Mouse (Mus musculus) CD4-positive, CD25-positive, alpha-beta regulatory T cell (primary cell): Measurements from ENCODE around the gene Galntl6. TPM values are rescaled to one million over a fixed set of nuclear protein-coding genes. Genes with fewer than 3 reads are reported as not detected.

Source experiments
- polyA plus RNA-seq: library from polyadenylated mRNA; unstranded; fragments of 100-300 nt; shearing (Covaris generic); gene quantifications from one replicate; pipeline ENCODE4 v1.2.1, GENCODE M21; 2017

Gene Galntl6
- 0.04 TPM for polyA plus RNA-seq

DNA sequence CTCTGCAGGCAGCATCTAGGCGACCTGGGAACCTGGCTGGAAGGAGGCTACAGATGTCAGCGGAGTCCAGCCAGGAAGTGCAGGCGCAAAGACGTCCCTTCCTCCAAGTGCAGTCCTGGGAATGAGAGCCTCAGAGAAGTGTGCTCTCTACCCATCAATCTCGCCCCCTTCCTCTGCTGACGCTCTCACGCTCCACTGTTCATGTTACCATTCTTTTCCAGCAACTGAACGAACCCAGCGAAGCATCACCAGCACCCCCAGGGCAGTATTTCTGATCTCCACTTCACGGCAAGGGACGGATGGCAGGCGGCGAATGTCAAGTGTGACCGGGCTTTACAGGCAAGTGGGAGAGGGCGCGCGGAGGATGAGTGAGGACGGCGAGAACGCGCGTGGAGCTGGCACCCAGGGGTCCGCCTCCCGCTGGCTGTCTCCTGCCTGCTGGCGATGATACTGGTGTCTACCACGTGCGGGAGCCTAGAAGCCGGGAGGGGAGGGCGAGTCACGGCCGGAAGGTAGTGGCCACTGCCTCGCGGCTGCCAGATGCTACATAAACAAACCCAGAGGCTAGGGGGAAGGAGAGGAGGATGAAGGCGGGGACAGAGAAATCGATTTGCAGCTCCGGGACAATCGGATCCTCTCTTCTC is at the start of gene Galntl6:
TSS of gene Galntl6 (minus strand) at position 445 of the 644 bp plus-strand sequence.

DNA sequence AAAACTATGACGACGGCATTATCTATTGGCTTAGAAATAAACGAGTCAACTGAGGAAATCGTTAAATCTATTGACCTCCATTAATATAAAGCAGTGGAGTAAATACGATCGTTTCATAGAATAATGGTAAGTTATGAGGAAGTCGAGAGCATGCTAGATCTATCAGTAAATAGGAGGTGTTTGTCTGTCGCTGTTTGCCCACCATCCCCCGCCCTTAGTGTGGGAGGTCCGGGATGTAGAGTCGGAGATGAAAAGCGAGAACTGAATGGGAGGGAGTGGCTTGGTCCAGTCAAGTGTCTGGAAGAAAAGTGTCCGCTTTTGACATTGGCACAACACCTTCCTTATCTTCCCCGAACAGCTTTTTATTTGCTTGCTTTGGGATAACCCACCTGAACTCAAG is 763 bp downstream of the Galntl6 start, which contains the start of gene BC030500:
TSS of gene BC030500 (plus strand) at position 79 of the 400 bp plus-strand sequence.

Other genes with a start within 250 kb of the Galntl6 start
- not detected for gene BC030500, start 885 bp downstream of the Galntl6 start, polyA plus RNA-seq